Mouse (Mus musculus) bone marrow, adult 2 months (tissue): ENCODE data around the gene Naa16. TPM values are rescaled to one million over a fixed set of nuclear protein-coding genes. Genes with fewer than 3 reads are reported as not detected.
A peak's percentile ranks its signal among the peaks of the same experiment; 100 is the strongest.

ENCODE experiments used
- H3K27ac ChIP-seq: fragments of 200-500 bp; 2 replicates; pipeline ENCODE4 v1.5.1; 2012; ENCODE audit warnings: low read depth, mild to moderate bottlenecking, control low read depth, inconsistent platforms, low read length; ENCODE audit not compliant: control insufficient read depth, poor library complexity, insufficient read depth
- H3K4me1 ChIP-seq: fragments of 200-500 bp; 2 replicates; pipeline ENCODE4 v1.6.1; 2011; ENCODE audit warnings: low read length; ENCODE audit not compliant: control insufficient read depth, insufficient read depth
- H3K4me3 ChIP-seq: fragments of 200-500 bp; replicated peaks from 2 replicates; pipeline ENCODE3; 2011; ENCODE audit warnings: mild to moderate bottlenecking, low read depth, low read length, control low read depth; ENCODE audit not compliant: control insufficient read depth
- CTCF ChIP-seq: fragments of 200-500 bp; IDR thresholded peaks from 2 replicates; pipeline ENCODE4 v1.5.1; 2011; ENCODE audit warnings: low read length, control low read depth; ENCODE audit not compliant: control insufficient read depth, insufficient read depth
- POLR2A ChIP-seq: fragments of 200-500 bp; IDR thresholded peaks from 2 replicates; pipeline ENCODE4 v1.6.1; 2011; ENCODE audit warnings: low read depth, mild to moderate bottlenecking, control low read depth, low read length, borderline replicate concordance; ENCODE audit not compliant: control insufficient read depth
- WGBS: fragments of 180-500 bp; shearing (Covaris S2); methylation state at CpG from one replicate; pipeline ENCODE4 v1.1.7; 2018; 5-methylcytosine and 5-hydroxymethylcytosine counted together
- polyA plus RNA-seq: library from polyadenylated mRNA; stranded (reverse); fragments of >200 nt; gene quantifications from 2 replicates; pipeline ENCODE4 v1.2.4, GENCODE M21; 2011; ENCODE audit warnings: low replicate concordance; ENCODE audit not compliant: missing spikeins, insufficient read depth, insufficient read length

The Naa16 gene
- polyA plus RNA-seq, 1 experiment = 18.1 TPM

- Histone ChIP-seq H3K27ac (peak overlapping the region; percentile 51), H3K4me1 (peaks cover 14% of the 10 kb centered on the region), H3K4me3 (no peak overlapping the region)
- TF ChIP-seq CTCF (no peak), POLR2A (no peak)
- WGBS = 55% methylated on average over 15 of the region's 15 CpGs
These were observed 99.7 kb downstream of the Naa16 start for GRCm38 (mm10) chr14:79290683-79291425.

GRCm38 (mm10) chr14:79289909-79290308 lies 100.7 kb downstream of the Naa16 start:
- peak overlapping the region; percentile 17 for H3K27ac ChIP-seq
- WGBS = 30% methylated on average over 9 of the region's 9 CpGs
- H3K4me1 ChIP-seq = peaks cover 11% of the 10 kb centered on the region
- TF ChIP-seq CTCF (no peak), POLR2A (no peak)
- no peak overlapping the region for H3K4me3 ChIP-seq

- 44% methylated on average over 3 of the region's 3 CpGs for WGBS
- H3K27ac ChIP-seq = no peak overlapping the region
These were observed 102.3 kb downstream of the Naa16 start for GRCm38 (mm10) chr14:79288280-79288679.

GRCm38 (mm10) chr14:79287251-79287863 lies 103.2 kb downstream of the Naa16 start:
- Histone ChIP-seq H3K4me1 (peaks cover 5% of the 10 kb centered on the region), H3K4me3 (no peak overlapping the region), H3K27ac (no peak overlapping the region)
- 61% methylated on average over 7 of the region's 7 CpGs for WGBS
- TF ChIP-seq POLR2A (no peak), CTCF (no peak)

More at GRCm38 (mm10) chr14:79288280-79288679, 102.3 kb downstream of the Naa16 start:
- Histone ChIP-seq H3K4me3 (no peak overlapping the region), H3K4me1 (peaks cover 8% of the 10 kb centered on the region)
- peak; percentile 86 for TF ChIP-seq CTCF
- no peak for TF ChIP-seq POLR2A

DNA sequence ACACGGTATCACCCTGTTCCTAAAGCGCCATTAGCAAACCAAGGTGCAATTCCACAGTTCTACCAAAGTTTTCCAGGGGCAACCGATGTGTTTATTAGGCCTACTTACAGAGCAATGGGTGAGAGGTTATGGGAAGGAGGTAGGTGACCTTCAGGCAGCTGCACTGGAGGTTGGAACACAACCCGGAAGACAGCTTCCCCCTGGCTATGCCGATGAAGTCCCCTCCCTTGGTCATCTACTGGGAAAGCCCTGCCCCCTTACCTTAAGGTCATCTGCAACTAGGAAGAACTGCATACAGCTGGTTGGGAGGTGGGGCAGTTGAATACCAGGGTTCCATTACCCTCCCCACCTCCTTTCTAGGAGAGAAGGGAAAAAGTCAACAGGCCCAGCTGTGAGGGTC lies 105.0 kb downstream of the Naa16 start:
- H3K4me3 ChIP-seq = no peak overlapping the region
- no peak overlapping the region for H3K27ac ChIP-seq
- no peak for TF ChIP-seq CTCF
- no peak for TF ChIP-seq POLR2A
- peaks cover 4% of the 10 kb centered on the region; the same call in 1 of the 2 replicates for H3K4me1 ChIP-seq
- 90% methylated on average over 5 of the region's 5 CpGs for WGBS

DNA sequence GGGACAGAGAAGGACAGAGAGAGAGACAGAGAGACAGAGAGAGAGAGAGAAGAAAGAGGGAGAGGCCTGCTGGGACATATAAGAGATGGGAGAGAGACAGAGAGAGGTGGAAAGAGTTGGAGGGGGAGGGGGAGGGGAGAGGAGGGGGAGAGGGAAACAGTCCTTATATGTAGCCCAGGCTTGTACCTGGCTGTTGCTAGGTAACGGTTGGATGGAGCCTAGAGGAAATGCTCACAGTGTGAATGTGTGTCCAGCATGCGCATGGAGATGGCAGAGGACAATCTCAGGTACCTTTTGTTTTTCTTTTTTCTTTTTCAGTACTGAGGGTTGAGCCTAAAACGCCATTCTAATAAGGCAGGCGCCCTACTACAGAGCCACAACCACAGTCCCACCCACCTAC lies 106.0 kb downstream of the Naa16 start:
- no peak for TF ChIP-seq CTCF
- no peak for TF ChIP-seq POLR2A
- Histone ChIP-seq H3K27ac (no peak overlapping the region), H3K4me3 (no peak overlapping the region), H3K4me1 (peaks cover 4% of the 10 kb centered on the region; the same call in 1 of the 2 replicates)
- WGBS = 80% methylated on average over 4 of the region's 4 CpGs

DNA sequence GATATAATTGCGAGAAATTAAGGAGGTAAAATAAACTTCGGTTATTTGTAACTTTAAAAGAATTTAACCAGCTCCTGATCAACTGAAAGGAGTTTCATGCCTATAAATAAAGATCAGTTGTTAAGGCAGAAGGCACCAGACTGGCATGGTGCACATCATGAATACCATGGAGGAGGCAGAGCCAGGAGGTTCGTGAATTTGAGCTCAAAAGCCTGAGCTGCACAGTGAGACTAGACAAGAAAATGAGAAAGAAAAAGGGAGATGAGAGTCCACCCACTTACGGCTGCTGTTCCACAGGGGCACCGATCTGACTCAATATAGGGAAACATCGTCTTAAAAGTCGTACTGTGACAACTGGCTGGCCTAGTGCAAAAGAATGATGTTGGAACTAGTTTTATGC lies 106.6 kb downstream of the Naa16 start:
- H3K27ac ChIP-seq = no peak overlapping the region
- H3K4me1 ChIP-seq = peaks cover 4% of the 10 kb centered on the region; the same call in 1 of the 2 replicates
- no peak for TF ChIP-seq CTCF
- no peak for TF ChIP-seq POLR2A
- no peak overlapping the region for H3K4me3 ChIP-seq
- 88% methylated on average over 7 of the region's 7 CpGs for WGBS

DNA sequence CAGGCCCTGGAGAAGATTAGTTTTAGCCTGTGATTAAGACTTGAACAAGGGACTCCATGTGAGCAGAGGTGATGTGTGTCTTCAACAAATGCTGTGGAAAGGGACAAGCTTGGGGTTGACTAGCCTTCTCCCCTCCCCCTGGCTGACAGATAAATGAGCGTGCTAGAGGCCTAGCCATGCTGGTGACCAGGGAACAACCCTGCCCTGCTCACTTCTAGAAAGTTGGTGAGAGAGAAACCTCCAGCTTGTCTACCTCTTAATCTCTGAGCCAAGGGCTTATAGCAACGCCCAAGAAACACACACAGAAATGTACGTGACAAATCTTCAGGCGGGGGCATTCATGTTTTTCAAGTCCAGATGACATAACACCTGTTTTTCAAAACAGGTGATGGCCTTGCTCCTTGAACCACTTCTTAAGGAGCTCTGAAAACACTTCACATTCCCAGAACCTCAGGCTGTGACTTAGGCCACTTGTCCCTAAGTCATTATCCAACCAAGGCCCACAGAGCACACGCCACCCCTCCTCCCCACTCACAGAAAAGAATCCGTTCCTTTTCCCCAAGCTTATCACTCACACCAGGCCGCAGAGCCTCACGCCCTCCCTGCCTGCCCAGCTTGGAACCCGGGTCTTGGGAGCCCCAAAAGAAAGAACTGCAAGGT lies 108.6 kb downstream of the Naa16 start:
- H3K27ac ChIP-seq = no peak overlapping the region
- no peak for TF ChIP-seq POLR2A
- TF ChIP-seq CTCF = no peak
- WGBS = 74% methylated on average over 9 of the region's 9 CpGs
- H3K4me1 ChIP-seq = peaks cover 2% of the 10 kb centered on the region; the same call in 1 of the 2 replicates
- H3K4me3 ChIP-seq = no peak overlapping the region
